In the genomic region with DNA sequence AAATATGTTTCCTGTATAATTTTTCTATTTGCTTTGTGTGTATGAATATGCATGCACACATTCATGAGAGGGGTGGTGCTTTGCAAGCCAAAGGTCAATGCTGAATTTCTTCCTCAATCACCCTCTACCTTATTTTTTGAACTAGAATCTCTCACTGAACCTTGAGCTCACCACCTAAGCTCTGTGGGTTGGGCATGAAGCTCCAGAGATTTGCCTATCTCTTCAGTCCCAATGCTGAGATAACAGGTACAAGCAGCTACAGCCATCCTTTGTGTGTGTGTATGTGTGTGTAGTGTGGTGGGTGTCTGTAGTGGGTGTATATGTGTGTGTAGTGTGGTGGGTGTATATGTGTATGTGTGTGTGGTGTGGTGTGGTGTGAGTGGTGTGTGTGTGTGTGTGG, we compare ENCODE assay signal across 22 mouse cellular contexts.
"Had no signal": no experiment of that assay in that cellular context is flagged by ENCODE, and none has a peak within 500 bp of the region (broad histone marks: within the 10 kb centered on the region; RNA-seq: fewer than 3 reads in every experiment).

No protein-coding gene starts in this region.

- H3K36me3 ChIP-seq: heart, embryonic 10.5 days; heart, embryonic 12.5 days; hindbrain, embryonic 13.5 days; hindbrain, embryonic 15.5 days; kidney, embryonic 15.5 days; limb, embryonic 10.5 days; limb, embryonic 12.5 days; liver, embryonic 12.5 days had no signal

- H3K9me3 ChIP-seq: heart, embryonic 10.5 days; heart, embryonic 12.5 days; hindbrain, embryonic 13.5 days; hindbrain, embryonic 15.5 days; kidney, embryonic 15.5 days; limb, embryonic 10.5 days; limb, embryonic 12.5 days; liver, embryonic 12.5 days had no signal

- ATAC-seq: forebrain, postnatal 0 days; hindbrain, postnatal 0 days; liver, embryonic 12.5 days had no signal

- H3K27ac ChIP-seq: heart, embryonic 10.5 days; hindbrain, embryonic 13.5 days; hindbrain, embryonic 15.5 days; hindbrain, postnatal 0 days; kidney, embryonic 15.5 days; layer of hippocampus, adult 2 months; left cerebral cortex, adult 2 months; limb, embryonic 10.5 days; limb, embryonic 12.5 days; liver, embryonic 12.5 days had no signal

- H3K4me1 ChIP-seq: heart, embryonic 10.5 days; heart, embryonic 12.5 days; hindbrain, embryonic 13.5 days; hindbrain, embryonic 15.5 days; limb, embryonic 10.5 days; limb, embryonic 12.5 days had no signal

- DNase-seq: forebrain, postnatal 0 days; gastrocnemius, postnatal 25 days; heart, adult 18-20 months; heart, postnatal 10 days; heart, postnatal 4 days; kidney, adult 18-20 months; kidney, adult 9 months; kidney, postnatal 10 days; kidney, postnatal 25 days; kidney, postnatal 4 days; liver had no signal

- H3K4me2 ChIP-seq: heart, embryonic 12.5 days; hindbrain, embryonic 13.5 days; hindbrain, embryonic 15.5 days; kidney, embryonic 15.5 days; limb, embryonic 12.5 days; liver, embryonic 12.5 days had no signal

- H3K4me3 ChIP-seq: heart, embryonic 10.5 days; heart, embryonic 12.5 days; hindbrain, embryonic 13.5 days; hindbrain, embryonic 15.5 days; kidney, embryonic 15.5 days; layer of hippocampus, adult 2 months; left cerebral cortex, adult 2 months; limb, embryonic 10.5 days; limb, embryonic 12.5 days; liver, embryonic 12.5 days had no signal

- H3K9ac ChIP-seq: forebrain, postnatal 0 days; heart, embryonic 12.5 days; hindbrain, embryonic 13.5 days; hindbrain, embryonic 15.5 days; kidney, embryonic 15.5 days; limb, embryonic 12.5 days; liver, embryonic 12.5 days had no signal

- H3K27me3 ChIP-seq: heart, embryonic 12.5 days; hindbrain, embryonic 13.5 days; hindbrain, embryonic 15.5 days; kidney, embryonic 15.5 days; limb, embryonic 12.5 days; liver, embryonic 12.5 days had no signal
